Mouse (Mus musculus) liver, embryonic 13.5 days (tissue): Measurements from ENCODE around the gene Cntn2. TPM values are rescaled to one million over a fixed set of nuclear protein-coding genes. Genes with fewer than 3 reads are reported as not detected.

Experiments used
- ATAC-seq: fragments of 200-750 bp; cut with Nextera tagmentation; 2 replicates; pipeline ENCODE4 v1.8.0; 2017; ENCODE audit warnings: low read depth, mild to moderate bottlenecking, moderate number of reproducible peaks, moderate library complexity
- DNase-seq: peaks from one replicate; pipeline ENCODE4 v3.0.0; 2022
- H3K27ac ChIP-seq: fragments of 300-500 bp; sonication (generic); 2 replicates; pipeline ENCODE4 v1.5.1; 2015; ENCODE audit warnings: moderate library complexity, mild to moderate bottlenecking, inconsistent platforms
- H3K27me3 ChIP-seq: fragments of 300-500 bp; sonication (generic); 2 replicates; pipeline ENCODE4 v1.6.1; 2015; ENCODE audit warnings: mild to moderate bottlenecking, inconsistent platforms
- H3K36me3 ChIP-seq: fragments of 300-500 bp; sonication (generic); 2 replicates; pipeline ENCODE4 v1.6.1; 2015; ENCODE audit warnings: mild to moderate bottlenecking, inconsistent platforms
- H3K4me1 ChIP-seq: fragments of 300-500 bp; sonication (generic); replicated peaks from 2 replicates; pipeline ENCODE4 v1.6.1; 2015; ENCODE audit warnings: inconsistent platforms
- H3K4me2 ChIP-seq: fragments of 300-500 bp; sonication (generic); 2 replicates; pipeline ENCODE4 v1.6.1; 2015; ENCODE audit warnings: inconsistent platforms, mild to moderate bottlenecking, moderate library complexity
- H3K4me3 ChIP-seq: fragments of 300-500 bp; sonication (generic); replicated peaks from 2 replicates; pipeline ENCODE4 v1.5.1; 2015; ENCODE audit warnings: mild to moderate bottlenecking, inconsistent platforms
- H3K9ac ChIP-seq: fragments of 300-500 bp; sonication (generic); 2 replicates; pipeline ENCODE4 v1.6.1; 2015; ENCODE audit warnings: mild to moderate bottlenecking, inconsistent platforms
- H3K9me3 ChIP-seq: fragments of 300-500 bp; sonication (generic); replicated peaks from 2 replicates; pipeline ENCODE4 v1.6.1; 2016; ENCODE audit warnings: inconsistent platforms
- WGBS: fragments of 180-500 bp; shearing (Covaris S2); methylation state at CpG from one replicate; pipeline ENCODE4 v1.1.7; 2015; ENCODE audit not compliant: insufficient replicate concordance; 5-methylcytosine and 5-hydroxymethylcytosine counted together
- polyA plus RNA-seq: library from polyadenylated mRNA; unstranded; fragments of >200 nt; fragmentation: Nextera tagmentation; extraction: Ambion mirVana; gene quantifications from 2 replicates; pipeline ENCODE4 v1.2.1, GENCODE M21; 2015

The Cntn2 gene
- polyA plus RNA-seq, 1 experiment from 2014 or later = 0.09 TPM

DNA sequence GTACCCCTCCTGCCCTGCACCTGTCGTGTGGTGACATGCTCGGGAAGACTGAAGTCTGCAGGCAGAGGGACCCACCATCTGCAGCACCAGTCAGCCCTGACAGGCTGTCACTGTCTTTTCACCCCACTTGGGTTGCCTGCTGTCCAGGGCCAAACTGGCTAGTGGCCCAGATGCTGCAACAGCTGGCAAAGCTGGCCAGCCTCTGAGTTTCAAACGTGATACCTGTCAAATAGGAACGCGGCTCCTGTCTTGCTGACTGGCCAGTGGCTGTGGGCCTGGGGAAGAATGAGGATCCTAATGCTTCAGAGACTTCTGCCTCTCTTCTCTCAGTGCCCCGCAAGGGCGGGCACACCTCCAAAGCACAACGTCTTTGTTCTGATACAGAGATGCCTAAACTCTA lies 733 bp upstream of the Cntn2 start:
- Histone ChIP-seq H3K9ac (no peak overlapping the region), H3K4me3 (no peak overlapping the region), H3K4me2 (no peak overlapping the region), H3K27ac (no peak overlapping the region), H3K36me3 (no peaks in the 10 kb centered on the region), H3K27me3 (peaks cover 65% of the 10 kb centered on the region), H3K4me1 (no peaks in the 10 kb centered on the region), H3K9me3 (no peaks in the 10 kb centered on the region)
- DNase-seq (no peak), ATAC-seq (no peak)
- 54% methylated on average over 8 of the region's 8 CpGs for WGBS

DNA sequence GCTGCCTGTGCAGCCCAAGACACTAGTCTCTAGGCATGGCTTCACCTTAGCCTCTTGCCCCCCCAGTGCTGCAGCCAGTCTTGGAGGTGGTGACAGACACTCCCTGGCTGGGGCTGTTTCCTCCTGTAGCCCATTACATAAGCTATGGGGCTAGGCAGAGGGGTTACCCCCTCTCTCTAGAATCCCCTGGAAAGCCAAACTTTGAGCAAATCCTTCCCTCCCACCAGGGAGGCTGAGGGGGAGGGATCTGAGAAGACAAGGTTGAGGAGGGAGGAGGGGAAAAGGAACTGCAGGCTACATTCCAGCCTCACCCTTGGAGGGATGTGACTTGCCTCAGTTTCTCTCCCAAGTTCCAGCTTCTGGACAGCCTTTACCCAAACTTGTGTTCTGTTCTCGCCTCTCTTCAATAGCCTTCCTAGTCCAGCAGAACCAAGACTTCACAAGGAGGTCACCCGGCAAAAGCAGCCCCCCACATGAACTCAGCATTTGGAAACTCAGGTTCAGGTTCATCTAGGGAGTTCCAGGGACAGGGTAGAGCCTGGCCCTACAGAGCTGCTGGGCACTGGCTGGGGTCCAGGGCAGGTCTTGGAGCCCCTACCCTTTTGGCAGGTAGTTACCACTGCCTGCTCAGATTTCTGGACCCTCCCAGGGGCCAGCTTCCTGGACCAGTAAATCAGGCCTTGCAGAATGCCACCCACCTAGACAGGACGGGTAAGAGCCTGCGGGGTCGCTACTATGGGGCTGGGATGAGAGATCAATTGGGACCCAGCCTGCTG lies 1.0 kb downstream of the Cntn2 start:
- Histone ChIP-seq H3K4me1 (no peaks in the 10 kb centered on the region), H3K9ac (no peak overlapping the region), H3K9me3 (no peaks in the 10 kb centered on the region), H3K4me2 (no peak overlapping the region), H3K36me3 (no peaks in the 10 kb centered on the region), H3K27ac (no peak overlapping the region), H3K27me3 (peaks cover 75% of the 10 kb centered on the region), H3K4me3 (no peak overlapping the region)
- ATAC-seq = no peak
- no peak for DNase-seq
- 11% methylated on average over 5 of the region's 5 CpGs for WGBS

- no peak overlapping the region for H3K4me2 ChIP-seq
- H3K4me3 ChIP-seq = no peak overlapping the region
- DNase-seq = no peak
- no peak overlapping the region for H3K27ac ChIP-seq
- H3K36me3 ChIP-seq = no peaks in the 10 kb centered on the region
- no peaks in the 10 kb centered on the region for H3K9me3 ChIP-seq
- H3K27me3 ChIP-seq = peaks cover 77% of the 10 kb centered on the region
- ATAC-seq = no peak
- no peak overlapping the region for H3K9ac ChIP-seq
- WGBS = 4% methylated on average over 14 of the region's 14 CpGs
- H3K4me1 ChIP-seq = no peaks in the 10 kb centered on the region
These were observed 1.8 kb downstream of the Cntn2 start for GRCm38 (mm10) chr1:132541171-132541823.

- Histone ChIP-seq H3K9me3 (no peaks in the 10 kb centered on the region), H3K9ac (no peak overlapping the region), H3K4me1 (no peaks in the 10 kb centered on the region), H3K27me3 (peaks cover 81% of the 10 kb centered on the region), H3K4me2 (no peak overlapping the region), H3K36me3 (no peaks in the 10 kb centered on the region), H3K4me3 (no peak overlapping the region), H3K27ac (no peak overlapping the region)
- WGBS = 44% methylated on average over 7 of the region's 7 CpGs
- ATAC-seq (no peak), DNase-seq (no peak)
These were observed 2.4 kb downstream of the Cntn2 start for GRCm38 (mm10) chr1:132540701-132541100.

DNA sequence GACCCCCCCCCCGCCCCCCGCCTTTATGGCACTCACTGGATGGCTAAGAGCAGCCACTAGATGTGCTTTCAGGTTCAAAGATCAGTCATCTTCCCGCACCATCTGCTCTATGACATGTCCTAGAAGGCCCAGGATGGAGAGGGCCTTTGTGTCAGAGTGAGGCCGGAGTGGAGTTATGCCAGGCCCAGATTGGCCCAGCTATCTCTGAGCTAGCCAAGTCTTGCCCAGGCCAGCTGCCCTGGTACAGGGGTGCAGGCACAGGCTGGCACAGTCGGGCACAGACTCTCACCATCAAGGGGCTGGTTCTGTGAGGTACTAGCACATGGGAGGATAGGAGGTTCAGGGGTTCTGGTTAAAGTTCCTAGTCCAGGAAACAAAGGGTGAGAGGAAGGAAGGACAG lies 5.3 kb downstream of the Cntn2 start:
- Histone ChIP-seq H3K9me3 (no peaks in the 10 kb centered on the region), H3K27ac (no peak overlapping the region), H3K4me1 (no peaks in the 10 kb centered on the region), H3K4me3 (no peak overlapping the region), H3K4me2 (no peak overlapping the region), H3K27me3 (peaks cover 83% of the 10 kb centered on the region), H3K36me3 (no peaks in the 10 kb centered on the region), H3K9ac (no peak overlapping the region)
- WGBS = 59% methylated on average over 5 of the region's 5 CpGs
- ATAC-seq (no peak), DNase-seq (no peak)

DNA sequence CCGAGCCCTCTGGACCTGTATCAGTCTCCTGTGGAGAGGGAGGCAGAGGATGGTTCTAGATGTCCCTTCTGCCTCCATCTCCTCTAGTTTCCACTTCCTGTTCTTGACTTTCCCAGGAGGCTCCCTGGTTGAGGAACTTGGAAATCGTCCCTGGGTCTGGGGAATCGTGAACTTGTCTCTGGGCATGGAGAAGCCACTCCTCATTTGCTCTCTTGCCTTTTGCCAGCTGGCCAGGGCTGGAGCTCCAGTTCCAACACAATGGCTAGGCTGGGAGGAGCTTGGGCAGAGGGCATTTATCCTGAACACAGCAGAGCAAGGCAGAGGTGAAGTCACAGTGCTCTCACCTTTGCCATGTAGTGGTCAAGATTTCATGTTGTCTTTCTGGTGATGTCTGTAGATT lies 6.6 kb downstream of the Cntn2 start:
- ATAC-seq (no peak), DNase-seq (no peak)
- Histone ChIP-seq H3K36me3 (no peaks in the 10 kb centered on the region), H3K9me3 (no peaks in the 10 kb centered on the region), H3K27ac (no peak overlapping the region), H3K27me3 (peaks cover 81% of the 10 kb centered on the region), H3K4me1 (no peaks in the 10 kb centered on the region), H3K9ac (no peak overlapping the region), H3K4me2 (no peak overlapping the region), H3K4me3 (no peak overlapping the region)
- 54% methylated on average over 3 of the region's 3 CpGs for WGBS

- H3K9ac ChIP-seq = no peak overlapping the region
- 0 out of 2 replicates have a peak, but pooled peaks cover 2% of the 10 kb centered on the region for H3K4me1 ChIP-seq
- no peaks in the 10 kb centered on the region for H3K9me3 ChIP-seq
- no peak for DNase-seq
- peaks cover 77% of the 10 kb centered on the region for H3K27me3 ChIP-seq
- ATAC-seq = no peak
- H3K27ac ChIP-seq = no peak overlapping the region
- H3K36me3 ChIP-seq = no peaks in the 10 kb centered on the region
- no peak overlapping the region for H3K4me3 ChIP-seq
- H3K4me2 ChIP-seq = no peak overlapping the region
- 66% methylated on average over 4 of the region's 4 CpGs for whole genome bisulfite sequencing
These were observed 7.5 kb downstream of the Cntn2 start for GRCm38 (mm10) chr1:132535541-132535940.

- H3K9ac ChIP-seq = no peak overlapping the region
- peaks cover 61% of the 10 kb centered on the region for H3K27me3 ChIP-seq
These were observed 9.2 kb downstream of the Cntn2 start for GRCm38 (mm10) chr1:132533840-132534239.

GRCm38 (mm10) chr1:132532521-132532920 lies 10.5 kb downstream of the Cntn2 start:
- no peak for ATAC-seq
- Histone ChIP-seq H3K4me1 (0 out of 2 replicates have a peak, but pooled peaks cover 2% of the 10 kb centered on the region), H3K27me3 (peaks cover 48% of the 10 kb centered on the region), H3K27ac (no peak overlapping the region), H3K4me3 (no peak overlapping the region), H3K9ac (no peak overlapping the region), H3K4me2 (no peak overlapping the region), H3K9me3 (no peaks in the 10 kb centered on the region), H3K36me3 (no peaks in the 10 kb centered on the region)
- DNase-seq = no peak
- 48% methylated on average over 9 of the region's 9 CpGs for WGBS

More at GRCm38 (mm10) chr1:132533840-132534239, 9.2 kb downstream of the Cntn2 start:
- H3K36me3 ChIP-seq = no peaks in the 10 kb centered on the region
- no peaks in the 10 kb centered on the region for H3K9me3 ChIP-seq
- no peak for ATAC-seq
- 0 out of 2 replicates have a peak, but pooled peaks cover 2% of the 10 kb centered on the region for H3K4me1 ChIP-seq
- WGBS = 3% methylated on average over 8 of the region's 8 CpGs
- no peak for DNase-seq
- no peak overlapping the region for H3K27ac ChIP-seq
- no peak overlapping the region for H3K4me2 ChIP-seq
- no peak overlapping the region for H3K4me3 ChIP-seq

DNA sequence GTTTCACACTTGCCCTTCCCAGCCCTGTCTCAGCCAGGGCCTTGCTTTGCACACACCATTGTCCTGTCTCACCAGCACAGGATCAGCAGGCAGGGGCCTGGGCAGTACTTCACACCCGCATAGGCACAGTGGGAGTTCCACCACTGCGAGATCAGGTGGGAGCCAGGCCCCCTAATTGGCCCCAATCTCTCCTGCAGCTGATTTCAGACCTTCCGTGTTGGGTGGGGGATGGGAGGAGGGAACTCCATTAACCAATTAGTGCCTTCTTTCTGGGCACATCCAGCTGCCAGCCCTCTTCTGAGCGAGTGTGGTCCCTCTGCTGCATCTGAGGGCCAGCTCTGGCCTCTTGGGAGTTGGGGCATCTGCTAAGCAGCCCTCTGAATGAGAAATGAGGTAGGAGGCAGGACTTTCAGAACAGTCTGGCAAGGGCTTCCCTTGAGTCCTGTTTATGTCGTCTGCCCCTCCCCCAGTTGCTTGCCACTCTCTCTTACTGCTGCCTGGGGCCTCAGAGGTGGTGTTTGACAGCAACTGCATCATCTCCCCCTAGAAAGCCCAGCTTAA lies 12.3 kb downstream of the Cntn2 start:
- ATAC-seq = no peak
- Histone ChIP-seq H3K9me3 (no peaks in the 10 kb centered on the region), H3K4me2 (no peak overlapping the region), H3K4me1 (0 out of 2 replicates have a peak, but pooled peaks cover 2% of the 10 kb centered on the region), H3K27me3 (peaks cover 39% of the 10 kb centered on the region), H3K9ac (no peak overlapping the region), H3K4me3 (no peak overlapping the region), H3K36me3 (no peaks in the 10 kb centered on the region), H3K27ac (no peak overlapping the region)
- WGBS = 8% methylated on average over 5 of the region's 5 CpGs
- no peak for DNase-seq

DNA sequence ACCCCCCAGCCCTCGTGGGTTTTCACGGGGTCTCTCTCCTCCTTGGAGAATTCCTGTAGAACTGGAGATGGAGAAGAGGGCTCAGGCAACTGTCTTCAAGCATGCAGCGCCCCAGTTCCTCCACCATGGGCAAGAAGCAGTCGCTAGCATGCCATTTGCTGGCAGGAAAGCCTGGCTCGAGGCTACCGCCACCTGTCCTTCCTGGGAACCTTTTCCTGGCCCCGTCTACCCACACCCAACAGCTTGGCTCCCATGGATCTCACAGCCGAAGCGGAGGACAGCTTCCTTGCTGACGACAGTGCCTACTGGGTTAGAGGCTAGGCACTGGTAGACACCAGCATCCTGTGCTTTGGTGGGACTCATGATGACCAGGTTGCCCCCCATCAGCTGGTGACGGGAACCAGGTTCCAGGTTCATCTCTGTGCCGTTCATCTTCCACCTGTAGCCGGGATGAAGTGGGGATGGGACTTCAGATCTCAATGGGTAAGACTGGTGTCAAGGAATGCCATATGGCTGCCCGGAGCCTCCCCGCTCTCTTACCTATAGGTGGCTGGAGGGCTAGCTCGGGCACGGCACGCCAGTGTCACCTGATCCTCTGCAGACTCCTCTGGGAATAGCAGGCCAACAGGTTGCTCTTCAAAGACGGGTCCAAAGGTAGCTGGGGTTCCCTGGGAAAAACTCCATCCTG lies 14.3 kb downstream of the Cntn2 start:
- no peak for DNase-seq
- Histone ChIP-seq H3K27me3 (peaks cover 30% of the 10 kb centered on the region), H3K4me1 (0 out of 2 replicates have a peak, but pooled peaks cover 2% of the 10 kb centered on the region), H3K27ac (no peak overlapping the region), H3K4me2 (no peak overlapping the region), H3K4me3 (no peak overlapping the region), H3K9me3 (no peaks in the 10 kb centered on the region), H3K9ac (no peak overlapping the region), H3K36me3 (no peaks in the 10 kb centered on the region)
- WGBS = 68% methylated on average over 19 of the region's 19 CpGs
- no peak for ATAC-seq
